Mouse (Mus musculus) ZHBTc4 (cell line): Measurements from ENCODE around the gene Cdc40.

ENCODE experiments used
- DNase-seq: peaks from one replicate; pipeline ENCODE4 v3.0.0-alpha.2; 2011; ENCODE audit warnings: low read depth, low spot score

The Cdc40 gene

GRCm38 (mm10) chr10:40868081-40868480, 15.0 kb downstream of the Cdc40 start:
- DNase-seq, result no peak

DNA sequence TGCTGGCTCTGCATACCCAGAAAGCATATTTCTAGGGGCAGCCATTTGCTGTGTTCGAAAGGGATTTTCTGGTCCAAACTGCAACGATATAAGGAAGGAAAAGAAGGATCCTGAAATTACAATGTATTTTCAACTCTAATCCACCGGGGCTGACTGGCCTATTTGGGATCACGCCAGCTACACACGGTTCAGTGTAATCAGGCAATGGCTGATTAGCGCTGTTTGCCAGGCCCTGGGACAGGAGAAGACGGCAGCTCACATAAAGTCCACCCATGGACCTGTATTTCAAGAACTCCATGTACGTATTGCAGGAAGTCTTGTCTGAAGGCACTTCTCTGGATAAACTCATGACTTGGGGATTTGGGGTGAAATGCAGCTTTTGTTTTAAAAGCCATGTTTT, 25.5 kb downstream of the Cdc40 start:
- DNase-seq, result no peak

DNA sequence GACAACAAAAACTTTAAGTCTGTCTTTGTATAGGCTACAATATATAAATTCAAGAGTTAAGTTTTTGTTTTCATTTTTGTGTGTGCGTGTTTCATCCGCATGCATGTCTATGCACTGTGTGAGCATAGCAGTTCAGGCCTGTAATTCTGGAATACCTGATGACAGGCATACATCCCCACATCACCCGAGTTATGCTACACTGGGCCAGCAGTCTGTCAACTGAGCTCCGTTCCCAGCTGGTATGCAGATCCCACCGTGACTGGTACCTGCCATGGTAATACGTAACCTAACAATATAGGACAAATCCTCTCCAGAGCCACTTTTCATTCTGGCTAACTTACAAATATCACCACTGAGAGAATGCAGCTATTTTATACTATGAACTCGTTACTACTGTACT, 26.4 kb downstream of the Cdc40 start:
- no peak for DNase-seq

DNA sequence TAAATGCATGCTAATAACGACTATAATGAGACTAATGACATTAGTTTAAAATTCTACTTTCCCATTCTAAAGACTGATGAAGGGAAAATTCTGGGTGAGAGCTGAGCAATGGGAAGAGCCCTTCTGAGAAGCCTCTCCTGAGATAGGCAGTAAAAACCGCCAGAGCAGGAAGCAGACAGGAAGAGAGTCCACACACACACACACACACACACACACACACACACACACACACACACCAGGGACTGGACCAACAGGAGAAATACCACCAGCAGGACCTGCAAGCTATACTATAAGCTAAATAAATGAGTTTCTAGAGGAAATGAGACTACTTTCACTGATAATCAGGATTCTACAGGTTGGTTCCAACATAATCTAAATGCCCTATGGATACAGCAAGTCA, 27.5 kb downstream of the Cdc40 start:
- no peak for DNase-seq

- no peak for DNase-seq
Measured at GRCm38 (mm10) chr10:40851138-40851537, 32.0 kb downstream of the Cdc40 start.

DNA sequence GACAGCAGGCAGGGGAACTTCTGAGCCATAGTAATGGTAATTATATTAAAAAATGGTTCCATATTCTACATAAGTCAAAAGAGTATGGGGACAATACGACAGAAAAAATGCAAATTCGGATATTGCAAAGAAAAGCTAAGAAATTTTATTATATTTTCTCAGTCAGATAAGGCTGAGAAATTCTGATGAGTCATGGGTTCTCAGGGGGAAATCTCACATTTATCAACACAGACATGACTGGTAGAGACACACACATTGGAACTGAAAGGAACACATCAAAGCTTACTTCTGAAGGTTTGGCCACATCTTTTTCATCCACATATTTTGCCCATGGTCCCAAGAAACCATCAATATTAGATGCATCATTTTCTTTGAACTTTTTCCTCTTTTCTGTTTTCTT, 32.5 kb downstream of the Cdc40 start:
- no peak for DNase-seq

DNA sequence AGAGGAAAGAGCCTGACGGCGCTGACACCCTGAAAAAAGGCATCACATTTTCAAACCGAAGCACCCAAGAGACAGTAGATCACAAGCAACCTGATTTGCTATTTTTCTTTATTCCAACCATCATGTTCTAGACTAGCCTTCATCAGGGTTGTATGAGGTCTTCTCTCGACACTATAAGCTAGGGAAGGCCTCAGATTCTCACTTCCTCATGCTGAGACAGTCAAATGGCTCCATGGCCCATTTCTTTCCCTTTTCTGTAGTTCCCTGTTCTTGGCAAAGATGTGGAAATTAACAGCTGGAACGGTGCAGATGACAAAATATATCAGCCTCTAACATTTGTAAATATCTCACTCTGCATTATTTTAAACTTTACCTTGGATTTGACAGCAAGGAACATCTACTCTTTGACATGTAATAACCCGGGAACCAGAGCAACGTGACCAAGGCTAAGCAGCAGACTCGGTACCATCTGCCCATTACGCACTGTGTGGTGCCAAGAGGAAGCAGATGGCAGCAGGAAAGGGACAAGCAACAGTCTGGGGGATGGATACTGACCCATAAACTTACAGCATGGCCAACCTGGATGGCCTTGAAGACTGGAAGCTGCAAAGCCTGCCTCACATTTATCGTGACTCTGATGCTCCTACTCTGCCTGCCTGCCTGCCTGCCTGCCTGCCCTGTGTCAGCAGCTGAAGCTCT, 35.8 kb downstream of the Cdc40 start:
- no peak for DNase-seq

- peak; percentile 36 for DNase-seq
Measured at GRCm38 (mm10) chr10:40845626-40846025, 37.5 kb downstream of the Cdc40 start.

DNA sequence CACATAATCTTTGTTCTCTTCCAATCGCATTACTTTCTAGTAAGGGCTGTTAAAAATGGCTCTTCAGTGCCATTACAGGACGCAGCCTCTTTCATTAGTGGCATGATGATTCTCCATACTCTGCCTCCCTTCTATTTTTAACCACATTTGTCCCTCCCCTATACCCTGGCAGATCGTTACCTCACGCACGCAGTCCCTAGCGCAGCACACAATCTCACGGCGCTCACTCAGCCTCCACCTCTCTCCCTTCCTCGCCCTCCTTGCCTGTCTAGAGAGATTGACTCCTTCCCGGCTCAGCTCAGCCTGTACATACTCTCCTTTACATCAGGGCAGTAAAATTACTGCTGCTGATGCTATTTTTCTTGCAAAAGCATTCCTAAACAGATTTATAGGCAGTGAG, 38.6 kb downstream of the Cdc40 start:
- DNase-seq, result no peak

DNA sequence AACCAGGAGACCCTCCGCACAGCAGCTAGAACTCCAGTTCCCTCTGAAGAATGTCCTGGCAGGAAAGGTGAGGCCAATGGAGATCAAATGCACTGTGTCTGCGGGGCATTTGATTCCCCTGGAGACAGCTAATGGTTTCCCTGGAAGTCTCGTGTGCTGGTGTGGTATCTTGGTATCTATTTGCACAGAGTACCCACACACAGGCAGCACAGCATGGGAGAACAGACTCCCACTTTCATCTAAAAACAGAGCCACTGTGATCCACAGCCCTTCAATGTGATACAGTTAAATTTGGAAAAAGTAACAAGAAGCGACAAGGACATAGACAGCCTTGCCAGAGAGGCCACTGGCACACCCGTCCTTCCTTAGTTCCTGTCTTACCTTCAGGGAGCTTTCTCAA, 39.3 kb downstream of the Cdc40 start:
- DNase-seq, result no peak

- DNase-seq, result peak; percentile 50
Measured at GRCm38 (mm10) chr10:40840086-40840485, 43.0 kb downstream of the Cdc40 start.

GRCm38 (mm10) chr10:40831267-40831666, 51.8 kb downstream of the Cdc40 start:
- DNase-seq, result no peak

GRCm38 (mm10) chr10:40830312-40830711, 52.8 kb downstream of the Cdc40 start:
- DNase-seq, result no peak

- no peak for DNase-seq
Measured at GRCm38 (mm10) chr10:40827706-40828105, 55.4 kb downstream of the Cdc40 start.

- no peak for DNase-seq
Measured at GRCm38 (mm10) chr10:40825952-40826351, 57.2 kb downstream of the Cdc40 start.

DNA sequence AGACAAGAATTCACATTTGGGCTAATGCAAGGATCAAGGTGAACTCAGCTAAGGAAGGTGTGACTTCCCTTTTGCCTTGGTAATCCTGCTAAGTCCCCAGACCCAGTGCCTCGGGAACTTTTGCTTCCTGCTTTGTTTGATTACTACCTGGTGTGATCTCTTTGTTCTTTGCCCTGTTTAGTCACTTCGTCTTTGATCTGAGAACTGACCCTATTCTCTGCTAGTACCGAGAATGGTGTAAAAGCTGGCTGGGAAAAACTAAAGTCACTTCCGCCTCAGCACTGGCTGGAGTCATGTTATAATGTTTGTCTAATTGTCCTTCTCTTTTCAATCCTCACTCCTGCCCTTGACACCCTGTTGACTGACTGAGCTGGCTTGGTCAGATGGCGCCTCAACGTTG, 66.6 kb downstream of the Cdc40 start:
- peak; percentile 57 for DNase-seq

DNA sequence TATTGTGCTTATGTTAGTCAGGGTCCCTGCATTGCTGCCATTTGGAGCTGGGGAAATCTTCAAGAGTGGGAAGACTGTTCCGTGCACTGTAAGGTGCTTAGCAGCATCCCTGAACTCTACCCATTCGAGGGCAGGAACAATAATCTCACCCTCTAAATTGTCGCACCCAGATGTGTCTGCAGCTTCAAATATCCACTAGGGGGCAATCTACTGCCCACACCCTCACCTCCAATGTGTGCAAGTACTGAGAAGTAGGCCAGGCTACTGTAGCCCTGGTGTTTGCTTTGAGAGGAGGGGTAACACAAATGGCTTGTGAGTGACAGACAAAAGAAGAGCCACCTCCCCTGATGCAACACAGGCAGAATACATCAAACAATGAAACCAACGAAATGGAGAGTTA, 69.5 kb downstream of the Cdc40 start:
- DNase-seq, result peak; percentile 51

- DNase-seq, result peak; percentile 45
Measured at GRCm38 (mm10) chr10:40809411-40809910, 73.7 kb downstream of the Cdc40 start.

- DNase-seq, result no peak
Measured at GRCm38 (mm10) chr10:40806221-40806620, 76.9 kb downstream of the Cdc40 start.

DNA sequence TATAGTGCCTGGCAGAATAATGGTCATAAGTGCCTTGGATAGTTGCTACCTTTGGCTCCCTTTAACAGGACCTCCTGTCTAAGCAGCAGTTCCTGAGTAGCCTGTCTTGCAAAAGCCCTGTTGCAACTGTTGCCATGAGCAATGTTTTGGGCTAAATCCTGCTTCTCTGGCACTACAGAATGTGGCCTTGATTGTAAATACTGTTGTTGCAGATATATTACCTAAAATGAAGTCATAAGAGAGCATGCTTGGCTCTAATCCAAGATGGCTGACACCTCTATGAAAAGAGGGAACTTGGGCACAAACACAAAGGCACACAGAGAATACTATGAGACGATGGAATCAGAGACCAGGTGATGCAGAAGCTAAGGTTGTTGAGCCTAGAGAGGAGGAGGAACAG, 77.9 kb downstream of the Cdc40 start:
- no peak for DNase-seq

DNA sequence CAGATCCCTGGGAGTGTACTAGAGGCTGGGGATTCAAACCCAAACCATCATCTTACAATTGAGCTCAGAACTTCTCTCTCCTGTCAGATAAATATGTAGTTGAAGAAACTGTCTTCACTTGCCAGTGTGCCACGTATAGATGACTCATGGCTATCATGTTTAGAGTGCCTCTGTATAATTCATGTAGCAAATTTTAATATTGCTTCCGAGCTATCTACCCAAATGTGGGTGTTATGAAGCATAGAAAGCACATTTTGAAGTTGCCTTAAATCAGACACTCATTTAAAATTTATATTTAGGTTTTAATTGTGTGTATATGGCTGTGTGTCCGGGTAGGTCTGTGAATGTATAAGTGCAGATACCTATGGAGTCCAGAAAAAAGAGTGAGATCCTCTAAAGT, 91.0 kb downstream of the Cdc40 start:
- DNase-seq, result no peak

DNA sequence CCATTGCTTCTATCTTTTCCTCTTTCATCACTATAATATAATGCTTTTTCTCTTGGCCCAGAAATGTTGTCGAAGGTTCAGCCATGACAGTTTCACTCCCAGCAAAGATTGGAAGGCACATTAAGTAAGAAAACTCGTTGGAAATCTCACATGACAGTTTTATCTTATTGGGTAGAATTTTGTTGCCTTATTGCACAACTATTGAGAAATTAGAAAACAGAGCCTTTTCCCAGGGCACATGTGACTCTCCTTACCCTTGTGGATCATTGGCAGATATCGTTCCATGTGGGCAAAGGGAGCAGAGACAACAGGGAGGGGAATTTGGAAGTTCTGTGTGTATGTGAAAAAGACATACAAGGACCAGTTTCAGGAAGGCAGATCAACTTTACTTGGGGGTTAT, 92.7 kb downstream of the Cdc40 start:
- DNase-seq, result no peak
